Mouse (Mus musculus): ENCODE results near the gene Olfr1180. TPM values are rescaled to one million over a fixed set of nuclear protein-coding genes. Genes with fewer than 3 reads are reported as not detected.
"Not testable (repeated sequence)": the region's sequence is repeated elsewhere in the genome, so short reads cannot be mapped to it uniquely, and the experiment has no call there.

The Olfr1180 gene
- not detected for total RNA-seq (2021)
- long read RNA-seq, experiment 1 = 0 reads
- long read RNA-seq, experiment 2 = 0 reads

GRCm38 (mm10) chr2:88419051-88419450 lies at the start of gene Olfr1180:
Gene Olfr1180 (minus strand): TSS chr2:88419151.
- DNase-seq = no peak

- DNase-seq = not testable (repeated sequence)
Observed at GRCm38 (mm10) chr2:88454567-88454966, 35.6 kb upstream of the Olfr1180 start, which contains the start of gene Olfr1183. Gene Olfr1183 (plus strand): TSS chr2:88454867.

GRCm38 (mm10) chr2:88449031-88449430 lies 30.1 kb upstream of the Olfr1180 start, which contains the start of gene Gm13757:
Gene Gm13757 (minus strand): TSS chr2:88449131.
- no peak for DNase-seq

GRCm38 (mm10) chr2:88426071-88426470 lies 7.1 kb upstream of the Olfr1180 start, which contains the start of gene Olfr1181:
Gene Olfr1181 (minus strand): TSS chr2:88426171.
- no peak for DNase-seq

- no peak for DNase-seq
Observed at GRCm38 (mm10) chr2:88406353-88406752, 12.6 kb downstream of the Olfr1180 start, which contains the start of gene Olfr1179. Gene Olfr1179 (minus strand): TSS chr2:88406453.

DNA sequence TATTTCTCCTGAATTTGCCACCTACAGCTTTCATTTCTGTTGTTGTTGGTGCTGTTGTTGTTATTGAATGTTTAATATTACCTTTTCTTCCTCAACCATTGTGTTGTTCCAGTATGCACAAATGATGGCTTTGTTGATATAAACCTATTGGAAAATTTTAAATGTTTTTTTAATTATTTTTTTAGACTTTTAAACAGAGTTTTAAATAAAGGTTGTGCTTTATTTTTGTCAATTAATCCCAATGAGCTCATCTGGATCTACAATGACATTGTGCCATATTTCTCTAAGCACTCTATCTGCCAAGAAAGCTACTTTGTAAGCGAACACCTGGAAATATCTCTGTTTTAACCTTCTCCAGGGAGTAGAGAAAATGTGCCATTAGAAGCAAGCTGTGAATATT lies 32.2 kb downstream of the Olfr1180 start, which contains the start of gene Olfr1178:
Gene Olfr1178, plus strand, starts transcription at position 301 of the 400 bp plus-strand sequence.
- DNase-seq = no peak

Other genes starting within 250 kb of the Olfr1180 start
- not detected for gene Olfr1168, start 237.3 kb downstream of the Olfr1180 start, total RNA-seq (2021)
- gene Olfr1170, start 190.8 kb downstream of the Olfr1180 start, total RNA-seq (2021) = not detected
- not detected for gene Olfr1173, start 139.3 kb downstream of the Olfr1180 start, total RNA-seq (2021)
- not detected for gene Olfr1174-ps, start 104.0 kb downstream of the Olfr1180 start, total RNA-seq (2021)
- gene Olfr1175-ps, start 91.9 kb downstream of the Olfr1180 start, total RNA-seq (2021) = not detected
- not detected for gene Olfr1176, start 82.4 kb downstream of the Olfr1180 start, total RNA-seq (2021)
- gene Olfr1177-ps, start 72.7 kb downstream of the Olfr1180 start, total RNA-seq (2021) = not detected
- gene Olfr1178, start 32.1 kb downstream of the Olfr1180 start, total RNA-seq (2021) = not detected
- not detected for gene Olfr1179, start 12.7 kb downstream of the Olfr1180 start, total RNA-seq (2021)
- not detected for gene Olfr1181, start 7.0 kb upstream of the Olfr1180 start, total RNA-seq (2021)
- gene Gm13757, start 30.0 kb upstream of the Olfr1180 start, total RNA-seq (2021) = not detected
- not detected for gene Olfr1183, start 35.7 kb upstream of the Olfr1180 start, total RNA-seq (2021)
- gene Olfr1184, start 64.4 kb upstream of the Olfr1180 start, total RNA-seq (2021) = not detected
- gene Olfr1185-ps1, start 74.2 kb upstream of the Olfr1180 start, total RNA-seq (2021) = not detected
- gene Olfr1186, start 99.4 kb upstream of the Olfr1180 start, total RNA-seq (2021) = not detected
- not detected for gene Olfr1188, start 137.8 kb upstream of the Olfr1180 start, total RNA-seq (2021)
- gene Olfr1189, start 167.3 kb upstream of the Olfr1180 start, total RNA-seq (2021) = not detected
- not detected for gene Olfr1191-ps1, start 221.4 kb upstream of the Olfr1180 start, total RNA-seq (2021)
- gene Olfr1192-ps1, start 229.4 kb upstream of the Olfr1180 start, total RNA-seq (2021) = not detected